Mouse (Mus musculus): ENCODE measurements around the gene Alk. TPM values are rescaled to one million over a fixed set of nuclear protein-coding genes. Genes with fewer than 3 reads are reported as not detected.
A peak's percentile ranks its signal among the peaks of the same experiment; 100 is the strongest.

The Alk gene
- polyA plus RNA-seq, 1 experiment from 2014 or later: 2.7 TPM

DNA sequence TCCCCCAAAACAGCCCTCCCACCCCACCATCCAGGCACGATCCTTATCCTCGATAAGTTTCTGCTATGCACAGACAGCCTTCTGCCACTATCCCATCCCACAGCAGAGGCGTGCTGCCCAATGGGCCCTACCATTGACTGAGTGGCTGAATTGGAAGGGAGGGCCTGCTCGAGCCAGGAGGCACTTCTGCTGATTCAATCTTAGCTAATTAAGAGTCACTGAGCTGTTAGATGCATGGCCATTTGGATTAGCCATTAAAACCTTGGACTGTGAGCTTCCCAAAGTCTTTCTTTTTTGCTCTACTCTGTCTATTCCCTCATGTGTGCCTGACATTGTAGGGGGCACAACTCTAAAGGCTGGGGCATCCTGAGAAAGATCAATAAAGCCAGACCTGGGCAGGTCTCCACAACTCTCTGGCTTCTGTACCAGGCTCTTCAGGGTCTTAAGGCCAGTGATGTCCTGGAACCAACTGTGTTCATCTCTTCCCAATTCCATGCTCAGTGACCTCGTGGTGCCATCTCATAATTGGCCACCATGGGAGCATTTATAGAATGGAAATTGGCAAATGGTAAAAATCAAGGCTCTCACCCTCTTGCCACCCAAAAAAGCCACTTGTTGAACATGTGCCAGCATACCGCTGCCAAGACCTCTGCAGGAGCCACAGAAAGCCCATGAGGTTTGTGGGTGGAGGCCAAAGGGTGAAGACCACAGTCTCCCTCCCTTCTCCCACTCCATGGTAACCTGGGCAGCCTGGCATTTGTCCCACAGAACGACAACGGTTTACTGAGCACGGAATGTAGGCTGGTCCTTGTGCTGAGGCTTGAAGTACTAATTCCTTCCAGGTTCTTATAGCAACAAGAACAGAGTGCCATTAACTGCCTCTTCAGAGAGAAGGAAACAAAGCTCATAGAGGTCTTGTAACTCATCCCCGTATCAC is 582.4 kb downstream of the Alk start:
- Histone ChIP-seq H3K27me3 (no peaks in the 10 kb centered on the region), H3K36me3 (no peaks in the 10 kb centered on the region), H3K9me3 (no peaks in the 10 kb centered on the region), H3K4me3 (no peak overlapping the region), H3K9ac (replicated peaks) (no peak overlapping the region), H3K4me1 (peaks cover 14% of the 10 kb centered on the region), H3K27ac (replicated peaks) (no peak overlapping the region), H3K4me2 (replicated peaks) (no peak overlapping the region)
- WGBS: 61% methylated on average over 10 of the region's 10 CpGs
- ATAC-seq (replicated peaks): peak; percentile 26; the same call in 1 of the 2 replicates

DNA sequence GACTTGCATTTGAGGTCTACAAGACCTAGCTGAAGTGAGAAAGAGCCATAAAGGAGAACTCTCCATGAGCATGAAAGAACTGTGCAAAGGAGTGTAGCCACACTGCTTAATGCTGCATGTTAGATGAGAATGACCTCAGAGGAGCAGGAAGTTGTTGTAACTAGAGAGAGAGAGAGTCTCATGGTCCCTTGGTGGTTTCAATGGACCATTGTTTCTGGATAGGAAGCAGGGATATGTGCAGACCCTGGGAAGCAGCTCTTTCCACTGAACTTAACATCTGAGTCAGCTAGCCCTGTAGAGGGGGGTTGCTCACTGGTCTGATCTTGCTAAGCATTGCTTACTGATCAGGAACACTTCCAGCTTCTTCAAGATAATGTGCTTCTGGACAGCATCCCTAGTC is 587.1 kb downstream of the Alk start:
- Histone ChIP-seq H3K9ac (replicated peaks) (no peak overlapping the region), H3K4me1 (peaks cover 13% of the 10 kb centered on the region; the same call in 1 of the 2 replicates), H3K4me2 (replicated peaks) (no peak overlapping the region), H3K9me3 (no peaks in the 10 kb centered on the region), H3K4me3 (no peak overlapping the region), H3K27me3 (no peaks in the 10 kb centered on the region), H3K27ac (replicated peaks) (no peak overlapping the region), H3K36me3 (no peaks in the 10 kb centered on the region)
- ATAC-seq (replicated peaks): no peak

DNA sequence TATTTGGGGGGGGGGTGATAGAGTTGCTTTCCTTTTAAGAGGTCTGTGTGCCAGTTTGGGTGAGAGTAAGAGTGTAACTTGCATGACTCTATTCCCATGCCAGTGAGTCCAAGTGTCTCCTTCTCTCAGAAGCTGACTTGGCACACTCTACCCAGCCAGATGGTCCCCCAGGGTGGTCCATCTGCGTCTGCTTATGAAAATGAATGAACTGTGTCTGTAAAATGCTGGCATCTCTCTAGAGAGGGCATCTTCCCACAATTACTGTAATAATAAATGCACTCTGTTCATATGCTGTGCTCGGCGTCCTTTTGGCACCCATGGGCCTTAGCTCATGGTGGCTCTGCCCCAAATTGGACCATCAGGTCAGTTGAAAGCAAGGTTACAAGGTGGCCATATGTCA is 589.2 kb downstream of the Alk start:
- no peaks in the 10 kb centered on the region for H3K36me3 ChIP-seq
- H3K27ac ChIP-seq (replicated peaks): 0 out of 2 replicates have a peak overlapping the region, but pooled peaks have one; percentile 30
- no peak overlapping the region for H3K4me2 ChIP-seq (replicated peaks)
- peaks cover 12% of the 10 kb centered on the region; the same call in 1 of the 2 replicates for H3K4me1 ChIP-seq
- peak; percentile 90 for ATAC-seq (replicated peaks)
- no peak overlapping the region for H3K4me3 ChIP-seq
- no peaks in the 10 kb centered on the region for H3K9me3 ChIP-seq
- no peak overlapping the region for H3K9ac ChIP-seq (replicated peaks)
- H3K27me3 ChIP-seq: no peaks in the 10 kb centered on the region
- 41% methylated on average over 3 of the region's 3 CpGs for WGBS

DNA sequence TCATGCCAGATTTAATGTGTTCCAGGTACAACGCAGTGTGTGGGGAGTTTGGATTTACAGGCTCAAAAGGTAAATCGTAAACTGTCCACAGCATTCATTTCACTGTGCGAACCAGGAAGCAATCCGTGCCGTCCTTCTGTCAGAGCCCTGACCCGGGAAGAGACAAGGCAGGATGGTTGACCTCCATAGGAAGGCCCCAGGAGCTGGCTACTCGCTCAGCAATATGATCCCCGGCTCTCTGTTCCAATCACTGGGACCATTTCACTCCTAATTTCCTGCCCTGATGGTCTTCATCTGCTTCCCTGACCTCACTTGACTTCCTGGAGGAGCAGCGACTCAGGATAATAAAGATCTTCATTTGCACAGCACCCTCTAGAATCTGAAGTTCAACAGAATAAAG is 591.7 kb downstream of the Alk start:
- no peak for ATAC-seq (replicated peaks)
- peaks cover 12% of the 10 kb centered on the region; the same call in 1 of the 2 replicates for H3K4me1 ChIP-seq
- H3K36me3 ChIP-seq: no peaks in the 10 kb centered on the region
- no peak overlapping the region for H3K4me3 ChIP-seq
- H3K27ac ChIP-seq (replicated peaks): no peak overlapping the region
- H3K9ac ChIP-seq (replicated peaks): no peak overlapping the region
- 92% methylated on average over 9 of the region's 9 CpGs for WGBS
- H3K4me2 ChIP-seq (replicated peaks): no peak overlapping the region
- no peaks in the 10 kb centered on the region for H3K9me3 ChIP-seq
- no peaks in the 10 kb centered on the region for H3K27me3 ChIP-seq

DNA sequence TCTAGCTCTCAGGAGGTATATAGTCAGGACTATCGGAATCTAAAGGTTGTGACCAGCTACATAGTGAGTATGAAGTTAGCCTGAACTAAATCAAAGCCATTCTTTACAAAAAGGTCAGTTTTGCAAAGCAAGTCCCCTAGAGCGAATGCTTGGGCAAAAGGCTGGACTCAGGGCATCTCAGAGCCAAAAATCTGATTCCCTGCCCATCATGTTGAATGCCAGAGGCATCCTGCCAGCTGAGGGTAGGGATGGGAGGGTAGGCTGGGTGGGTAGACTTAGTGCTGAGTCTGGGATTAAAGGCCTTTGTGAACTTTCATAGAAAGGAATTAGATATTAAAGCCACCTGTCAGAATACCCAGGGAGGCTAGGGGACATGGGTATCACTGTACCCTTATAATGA is 594.6 kb downstream of the Alk start:
- Histone ChIP-seq H3K4me1 (peaks cover 1% of the 10 kb centered on the region; the same call in 1 of the 2 replicates), H3K4me3 (no peak overlapping the region), H3K27me3 (no peaks in the 10 kb centered on the region), H3K27ac (replicated peaks) (no peak overlapping the region), H3K4me2 (replicated peaks) (no peak overlapping the region), H3K36me3 (no peaks in the 10 kb centered on the region), H3K9ac (replicated peaks) (no peak overlapping the region), H3K9me3 (no peaks in the 10 kb centered on the region)
- no peak for ATAC-seq (replicated peaks)
- WGBS: 91% methylated on average over 2 of the region's 2 CpGs

DNA sequence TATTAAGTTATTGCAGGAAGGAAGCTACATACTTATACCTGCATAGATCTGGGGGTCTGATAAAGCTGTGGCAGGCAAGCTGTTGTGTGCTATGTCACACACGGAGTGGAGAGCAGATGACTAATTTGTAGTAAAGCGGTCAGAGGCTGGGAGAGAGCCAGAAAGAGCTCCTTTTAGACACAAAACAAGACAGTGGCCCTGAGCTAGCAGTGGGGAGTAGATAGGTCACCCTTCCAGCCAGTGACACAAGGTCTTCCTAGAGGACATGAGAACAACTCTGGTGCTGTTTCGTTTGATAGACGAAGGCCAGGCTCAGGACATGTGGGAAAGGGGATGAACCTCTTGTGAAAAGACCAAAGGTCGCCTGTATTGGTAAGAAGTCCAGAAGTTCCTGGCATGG is 596.0 kb downstream of the Alk start:
- no peak overlapping the region for H3K9ac ChIP-seq (replicated peaks)
- no peaks in the 10 kb centered on the region for H3K4me1 ChIP-seq
- H3K27ac ChIP-seq (replicated peaks): no peak overlapping the region
- H3K27me3 ChIP-seq: no peaks in the 10 kb centered on the region
- H3K4me2 ChIP-seq (replicated peaks): no peak overlapping the region
- 77% methylated on average over 5 of the region's 5 CpGs for WGBS
- no peaks in the 10 kb centered on the region for H3K9me3 ChIP-seq
- no peak for ATAC-seq (replicated peaks)
- no peak overlapping the region for H3K4me3 ChIP-seq
- no peaks in the 10 kb centered on the region for H3K36me3 ChIP-seq

DNA sequence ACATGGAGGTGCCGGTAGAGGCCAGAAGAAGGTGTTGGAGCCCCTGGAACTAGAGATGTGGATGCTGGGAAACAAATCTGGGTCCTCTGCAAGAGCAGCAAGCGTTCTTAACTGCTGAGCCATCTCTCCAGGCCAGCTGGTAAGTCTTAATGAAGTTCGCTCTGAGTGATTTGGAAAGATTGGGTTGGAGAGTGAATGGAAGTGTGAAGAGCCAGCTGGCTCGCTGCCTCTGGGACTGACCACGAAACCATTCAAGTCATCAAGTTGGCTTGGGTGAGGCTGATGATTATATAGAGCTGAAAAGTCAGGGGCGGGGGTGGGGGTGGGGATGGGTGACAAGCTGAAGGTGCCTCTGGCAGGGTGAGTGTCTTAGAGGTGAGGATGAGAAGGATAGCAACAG is 599.1 kb downstream of the Alk start:
- H3K4me1 ChIP-seq: no peaks in the 10 kb centered on the region
- no peak overlapping the region for H3K9ac ChIP-seq (replicated peaks)
- no peak overlapping the region for H3K4me3 ChIP-seq
- H3K27ac ChIP-seq (replicated peaks): no peak overlapping the region
- H3K4me2 ChIP-seq (replicated peaks): no peak overlapping the region
- H3K27me3 ChIP-seq: no peaks in the 10 kb centered on the region
- no peaks in the 10 kb centered on the region for H3K9me3 ChIP-seq
- no peaks in the 10 kb centered on the region for H3K36me3 ChIP-seq
- no peak for ATAC-seq (replicated peaks)
- WGBS: 74% methylated on average over 6 of the region's 6 CpGs

DNA sequence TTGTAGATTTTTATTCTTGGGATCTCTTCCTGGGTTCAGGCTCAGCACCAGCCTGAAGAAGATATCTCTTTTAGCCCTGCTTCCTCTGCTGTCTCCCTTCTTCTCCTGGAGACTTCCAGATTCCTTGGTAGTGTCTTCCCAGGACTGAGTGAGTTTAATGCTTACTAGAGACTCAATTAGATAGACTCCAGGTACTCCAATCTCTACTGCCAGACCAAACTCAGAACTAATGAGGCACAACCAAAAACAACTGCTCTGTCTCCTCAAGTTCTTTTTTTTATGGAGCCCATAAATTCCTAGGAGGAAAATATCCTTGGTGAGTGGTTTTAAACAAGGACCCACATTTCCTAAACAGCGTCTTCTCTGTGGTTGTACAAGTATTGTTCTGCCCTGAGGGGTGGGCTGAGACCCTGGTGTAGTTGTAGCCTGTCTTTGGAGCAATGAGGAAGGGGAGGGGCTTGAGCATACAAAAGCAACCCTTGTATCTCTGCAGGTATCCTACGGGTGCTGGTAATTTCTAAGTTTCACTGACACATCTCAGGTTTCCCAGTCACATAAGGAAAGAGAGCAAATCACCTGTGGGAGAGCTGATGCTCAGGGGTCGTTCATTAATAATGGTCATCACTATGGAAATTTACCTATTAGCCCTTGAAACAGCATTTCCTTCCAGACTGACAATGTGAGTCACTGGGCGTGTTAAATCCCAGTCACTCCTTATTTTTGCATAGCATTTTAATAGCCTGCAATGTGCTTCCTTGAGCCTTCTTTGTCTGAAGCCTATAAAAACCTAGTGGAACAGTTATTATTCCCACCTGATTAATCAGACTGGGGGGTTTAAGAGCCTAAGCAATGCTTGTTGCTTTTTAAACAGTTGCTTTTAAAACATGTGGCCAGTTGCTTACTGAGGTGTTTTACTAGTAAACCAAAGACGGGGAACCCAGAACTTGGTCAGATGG is 604.6 kb downstream of the Alk start:
- ATAC-seq (replicated peaks): no peak
- 67% methylated on average over 5 of the region's 5 CpGs for WGBS

DNA sequence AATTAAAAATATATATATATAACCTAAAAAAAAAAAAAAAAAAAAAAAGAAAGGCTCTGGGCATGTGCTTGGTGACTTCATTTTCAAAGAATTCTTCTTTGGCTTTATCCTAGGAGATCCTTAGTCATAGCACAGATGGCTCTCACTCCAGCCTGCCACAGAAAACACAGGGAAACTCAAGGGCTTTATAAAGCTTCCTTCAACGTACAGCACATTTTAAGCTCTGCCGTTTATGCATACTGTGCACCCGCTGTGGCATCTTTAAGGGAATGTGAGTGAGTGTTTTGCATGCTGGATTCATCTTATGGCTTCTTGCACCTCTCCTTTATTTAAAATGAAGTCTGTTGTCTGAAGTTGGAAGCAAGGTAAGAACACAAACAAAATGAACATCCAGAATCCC is 606.7 kb downstream of the Alk start:
- 55% methylated on average over 3 of the region's 3 CpGs for WGBS
- H3K4me3 ChIP-seq: no peak overlapping the region
- no peaks in the 10 kb centered on the region for H3K36me3 ChIP-seq
- no peak overlapping the region for H3K27ac ChIP-seq (replicated peaks)
- no peak for ATAC-seq (replicated peaks)
- no peaks in the 10 kb centered on the region for H3K27me3 ChIP-seq
- no peak overlapping the region for H3K9ac ChIP-seq (replicated peaks)
- no peak overlapping the region for H3K4me2 ChIP-seq (replicated peaks)
- H3K4me1 ChIP-seq: no peaks in the 10 kb centered on the region
- no peaks in the 10 kb centered on the region for H3K9me3 ChIP-seq

More for the DNA sequence above, 604.6 kb downstream of the Alk start:
- H3K9ac ChIP-seq (replicated peaks): no peak overlapping the region
- H3K27ac ChIP-seq (replicated peaks): no peak overlapping the region
- no peaks in the 10 kb centered on the region for H3K27me3 ChIP-seq
- no peak overlapping the region for H3K4me2 ChIP-seq (replicated peaks)
- H3K4me1 ChIP-seq: no peaks in the 10 kb centered on the region
- no peaks in the 10 kb centered on the region for H3K9me3 ChIP-seq
- H3K4me3 ChIP-seq: no peak overlapping the region
- no peaks in the 10 kb centered on the region for H3K36me3 ChIP-seq

DNA sequence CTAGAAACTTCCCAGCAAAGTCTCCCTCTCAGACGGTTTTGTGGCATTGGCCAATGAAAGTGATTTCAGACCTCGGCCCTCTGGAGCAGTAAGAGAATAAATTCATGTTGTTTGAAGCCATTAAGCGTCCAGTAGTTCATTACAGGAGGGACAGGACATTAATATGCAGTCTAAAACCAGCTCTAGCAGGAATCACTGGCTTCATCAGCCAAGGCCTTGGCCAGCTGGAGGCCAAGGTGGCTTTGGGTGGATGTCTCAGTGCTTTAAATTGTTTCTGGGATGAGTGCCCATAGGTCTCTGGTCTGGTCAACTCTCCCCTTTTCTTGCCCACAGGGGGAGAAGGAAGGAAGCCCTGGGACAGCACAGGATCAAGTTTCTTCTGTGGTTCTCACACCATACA is 608.9 kb downstream of the Alk start:
- no peak for ATAC-seq (replicated peaks)
- 83% methylated on average over 3 of the region's 3 CpGs for WGBS
- Histone ChIP-seq H3K4me3 (no peak overlapping the region), H3K27ac (replicated peaks) (no peak overlapping the region), H3K4me2 (replicated peaks) (no peak overlapping the region), H3K36me3 (no peaks in the 10 kb centered on the region), H3K27me3 (no peaks in the 10 kb centered on the region), H3K9ac (replicated peaks) (no peak overlapping the region), H3K4me1 (no peaks in the 10 kb centered on the region), H3K9me3 (no peaks in the 10 kb centered on the region)

DNA sequence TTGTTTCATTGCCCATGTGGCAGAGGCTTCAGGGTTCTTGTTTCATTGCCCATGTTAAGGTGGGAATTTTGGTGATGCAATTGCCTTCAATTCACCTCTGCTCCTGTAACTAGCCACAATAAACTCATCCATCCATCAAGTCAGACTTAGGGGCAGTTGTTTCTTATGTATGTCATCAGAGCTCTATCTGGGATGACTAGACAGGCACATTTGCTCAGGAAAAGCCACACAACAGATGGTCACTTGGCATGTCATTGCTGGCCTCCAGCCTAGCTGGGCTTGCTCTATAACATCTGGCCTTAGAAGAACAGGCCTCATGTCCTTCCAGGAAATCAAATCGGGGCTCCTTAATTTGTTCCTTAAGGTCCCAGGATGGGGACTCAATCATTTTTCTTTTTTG is 610.3 kb downstream of the Alk start:
- no peak overlapping the region for H3K27ac ChIP-seq (replicated peaks)
- ATAC-seq (replicated peaks): no peak
- no peak overlapping the region for H3K4me2 ChIP-seq (replicated peaks)
- 87% methylated on average over 1 of the region's 1 CpGs for WGBS
- no peaks in the 10 kb centered on the region for H3K36me3 ChIP-seq
- H3K9ac ChIP-seq (replicated peaks): no peak overlapping the region
- H3K4me1 ChIP-seq: no peaks in the 10 kb centered on the region
- H3K4me3 ChIP-seq: no peak overlapping the region
- H3K9me3 ChIP-seq: no peaks in the 10 kb centered on the region
- no peaks in the 10 kb centered on the region for H3K27me3 ChIP-seq

DNA sequence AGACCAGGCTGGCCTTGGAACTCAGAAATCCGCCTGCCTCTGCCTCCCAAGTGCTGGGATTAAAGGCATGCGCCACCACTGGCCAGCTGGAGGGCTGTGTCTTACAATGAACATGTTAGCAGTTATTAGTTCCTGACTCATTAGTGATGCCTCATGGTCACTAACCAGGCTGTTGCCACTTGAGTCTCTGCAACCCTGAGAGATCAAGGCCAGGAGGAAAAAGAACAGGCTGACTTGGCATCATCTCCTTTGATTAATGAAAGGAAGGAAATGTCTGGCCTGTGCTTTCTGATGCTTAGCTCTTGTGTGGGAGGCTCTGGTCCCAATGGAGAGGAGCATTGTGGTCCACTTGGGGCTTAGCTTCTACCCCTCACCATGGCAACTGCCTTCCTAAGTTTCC is 611.4 kb downstream of the Alk start:
- Histone ChIP-seq H3K27ac (replicated peaks) (no peak overlapping the region), H3K27me3 (no peaks in the 10 kb centered on the region), H3K4me3 (no peak overlapping the region), H3K4me2 (replicated peaks) (no peak overlapping the region), H3K36me3 (no peaks in the 10 kb centered on the region), H3K9ac (replicated peaks) (no peak overlapping the region), H3K4me1 (no peaks in the 10 kb centered on the region), H3K9me3 (no peaks in the 10 kb centered on the region)
- WGBS: 90% methylated on average over 2 of the region's 2 CpGs
- no peak for ATAC-seq (replicated peaks)

All from forebrain, embryonic 15.5 days (tissue).